Mouse (Mus musculus): Measurements from ENCODE around the gene 4933427D14Rik.

Gene 4933427D14Rik

GRCm38 (mm10) chr11:72145182-72145876, 61.9 kb downstream of the 4933427D14Rik start:
- DNase-seq (ENCODE audit: low spot score in 2 of 2), result no peak

GRCm38 (mm10) chr11:72142889-72143288, 64.4 kb downstream of the 4933427D14Rik start:
- DNase-seq (ENCODE audit: low spot score in 2 of 2), result no peak

DNA sequence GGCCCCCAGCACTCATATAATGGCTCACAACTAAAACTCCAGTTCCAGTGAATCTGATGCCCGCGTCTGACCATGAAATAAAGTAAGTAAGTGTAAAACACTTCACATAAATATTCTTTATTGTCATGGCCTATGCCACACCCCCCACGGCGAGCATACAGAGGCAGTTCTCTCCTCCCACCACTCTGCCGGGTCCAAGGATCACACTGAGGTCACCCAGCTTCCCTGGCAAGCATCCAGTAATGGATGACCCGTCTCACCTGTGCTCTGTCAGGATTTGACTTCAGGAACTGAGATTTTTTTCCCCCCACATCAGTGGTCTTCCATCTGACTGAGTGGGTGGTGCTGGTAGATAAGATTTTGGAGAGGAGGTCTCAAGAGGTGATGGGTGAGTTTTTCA, 67.1 kb downstream of the 4933427D14Rik start:
- DNase-seq (ENCODE audit: low spot score in 2 of 2), result no peak

GRCm38 (mm10) chr11:72136231-72136982, 70.9 kb downstream of the 4933427D14Rik start:
- DNase-seq (ENCODE audit: low spot score in 2 of 2), result no peak

DNA sequence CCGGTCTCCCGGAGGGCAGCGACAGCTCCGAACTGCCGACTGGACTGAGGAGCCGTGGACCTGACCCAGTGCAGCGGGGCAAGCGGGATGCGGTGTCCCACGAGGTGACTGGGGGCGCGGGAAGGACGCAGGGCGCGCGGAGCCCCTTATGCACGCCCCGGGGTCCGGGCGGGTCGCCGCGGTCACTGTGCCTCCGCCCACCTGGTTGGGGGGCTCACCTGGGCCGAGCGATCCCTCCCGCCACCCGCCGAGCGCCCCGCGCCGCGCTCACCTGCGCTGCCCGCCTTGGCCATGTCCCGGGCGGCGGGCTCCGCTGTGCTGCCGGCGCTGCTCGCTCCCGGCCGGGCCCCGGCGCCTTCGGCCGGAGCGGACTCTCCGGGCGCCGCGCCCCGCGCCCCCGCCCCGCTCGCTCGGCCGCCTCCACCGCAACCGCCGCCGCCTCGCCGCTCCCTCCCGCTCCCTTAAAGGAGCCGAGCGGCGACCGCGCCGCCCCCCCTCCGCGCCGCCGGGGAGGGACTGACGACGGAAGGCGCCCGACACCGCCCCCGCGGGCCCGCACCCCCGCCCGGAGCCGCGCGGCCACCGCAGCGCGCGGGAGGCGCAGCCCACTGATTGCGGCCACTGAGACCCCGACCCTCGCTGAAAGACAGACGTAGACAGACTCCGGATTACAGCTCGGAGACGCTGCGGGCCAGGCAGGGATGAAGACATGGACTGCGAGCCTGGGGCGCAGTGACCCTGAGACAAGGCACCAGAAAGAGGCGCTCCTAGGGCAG, 71.7 kb downstream of the 4933427D14Rik start, which contains the start of gene Pitpnm3:
TSS of gene Pitpnm3 (minus strand) at position 396 of the 776 bp plus-strand sequence.
- no peak for DNase-seq (ENCODE audit: low spot score in 2 of 2)

DNA sequence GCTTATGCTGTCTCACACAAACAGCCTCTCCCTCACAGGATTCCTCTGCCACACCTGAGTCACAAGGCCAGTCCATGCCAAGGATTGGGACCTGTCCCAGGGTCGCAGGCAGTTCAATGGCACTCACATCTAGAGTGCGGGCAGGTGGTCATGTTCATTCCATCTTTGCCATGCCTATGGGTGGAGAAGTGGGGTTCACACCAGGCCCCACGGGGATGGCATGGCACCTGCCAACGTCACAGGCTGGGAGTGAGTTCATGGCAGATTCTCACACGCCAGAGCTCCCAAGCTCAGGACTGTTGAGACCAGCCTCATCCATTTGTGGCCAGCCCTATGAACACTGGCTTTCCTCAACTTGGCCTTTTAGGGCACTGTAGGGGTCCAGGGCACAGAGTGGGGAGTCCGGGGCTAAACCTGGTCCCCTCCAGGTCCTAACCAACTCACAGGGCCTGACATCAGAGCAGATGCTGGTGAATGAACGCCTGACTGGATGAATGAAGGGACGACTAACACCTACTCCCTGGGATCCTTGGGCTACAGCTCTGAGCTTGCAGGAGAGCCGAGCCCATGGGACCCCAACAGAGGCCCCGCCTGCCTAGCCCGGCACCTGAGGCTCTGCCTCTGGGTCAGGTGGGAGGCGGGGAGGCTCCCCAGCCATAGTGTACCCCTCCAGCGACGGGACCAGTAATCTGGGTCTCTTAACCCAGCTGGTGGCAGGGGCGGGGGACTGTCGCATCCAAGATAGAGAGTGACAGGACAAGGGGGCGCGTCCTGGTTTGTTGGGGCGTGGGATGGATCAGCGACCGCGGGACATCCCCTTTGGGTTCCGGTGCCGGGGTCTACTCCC, 72.5 kb downstream of the 4933427D14Rik start:
- no peak for DNase-seq (ENCODE audit: low spot score in 2 of 2)

GRCm38 (mm10) chr11:72133075-72133474, 74.2 kb downstream of the 4933427D14Rik start:
- no peak for DNase-seq (ENCODE audit: low spot score in 2 of 2)

GRCm38 (mm10) chr11:72132266-72132665, 75.0 kb downstream of the 4933427D14Rik start:
- DNase-seq (ENCODE audit: low spot score in 2 of 2), result no peak

DNA sequence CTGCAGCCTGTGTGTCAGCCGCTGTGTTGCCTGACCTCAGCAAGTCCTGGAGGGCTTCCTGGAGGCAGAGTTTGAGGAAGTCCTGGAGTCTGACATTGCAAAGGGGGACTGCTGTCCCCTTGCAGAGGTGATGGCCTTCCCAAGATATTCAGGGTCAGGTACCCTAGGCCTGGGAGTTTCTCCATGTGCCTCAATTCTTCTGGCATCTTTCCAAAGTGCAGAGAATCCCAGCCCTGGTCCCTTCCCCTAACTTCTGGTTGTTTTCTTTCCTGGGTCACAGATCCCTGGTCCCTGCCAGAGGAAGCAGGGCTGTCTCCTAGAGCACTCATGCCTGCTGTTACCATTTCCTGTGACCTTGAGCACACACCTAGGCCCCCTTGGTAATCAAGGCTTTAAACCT, 75.6 kb downstream of the 4933427D14Rik start:
- DNase-seq (ENCODE audit: low spot score in 2 of 2), result no peak

DNA sequence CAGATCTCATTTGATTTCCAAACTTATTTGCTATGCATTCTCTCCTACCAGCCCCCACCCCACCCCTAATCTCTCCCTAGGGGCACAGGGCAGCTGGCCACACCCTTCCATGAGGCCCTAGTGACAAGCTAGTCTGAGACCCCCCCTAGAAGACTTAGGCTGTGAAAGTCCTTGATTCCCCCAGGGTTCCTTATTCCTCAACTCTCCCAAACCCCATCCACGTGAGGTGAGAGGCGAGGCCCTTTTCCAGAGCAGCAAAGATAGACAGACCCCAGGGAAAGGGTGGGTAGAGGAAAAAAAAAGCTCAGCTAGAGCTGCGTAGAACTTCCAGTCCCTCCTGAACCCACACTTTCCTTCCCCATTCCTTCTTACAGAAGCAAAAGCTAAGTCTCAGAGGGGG, 76.4 kb downstream of the 4933427D14Rik start:
- DNase-seq (ENCODE audit: low spot score in 2 of 2), result no peak

DNA sequence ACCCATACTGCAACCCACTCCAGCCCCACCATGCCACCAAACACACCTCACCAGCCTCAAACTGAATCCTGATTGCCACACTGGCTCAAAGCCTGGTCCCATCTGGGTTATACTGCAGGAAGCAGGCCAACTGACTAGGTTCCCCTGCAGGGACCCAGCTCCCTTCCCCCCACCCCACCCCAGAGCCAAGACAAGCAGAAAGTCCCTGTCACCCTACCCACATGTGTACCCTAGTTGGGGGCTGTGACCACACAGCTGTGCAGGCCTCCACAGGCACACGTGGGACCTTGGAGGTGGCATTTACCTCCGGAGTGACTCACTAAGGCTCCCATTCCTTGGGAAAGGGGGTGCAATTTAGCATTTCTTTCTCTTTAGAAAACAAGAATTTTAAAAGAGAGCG, 76.8 kb downstream of the 4933427D14Rik start:
- no peak for DNase-seq (ENCODE audit: low spot score in 2 of 2)

GRCm38 (mm10) chr11:72130021-72130420, 77.2 kb downstream of the 4933427D14Rik start:
- DNase-seq (ENCODE audit: low spot score in 2 of 2), result no peak

- DNase-seq (ENCODE audit: low spot score in 2 of 2), result no peak
Measured at GRCm38 (mm10) chr11:72129032-72129894, 78.0 kb downstream of the 4933427D14Rik start.

- no peak for DNase-seq (ENCODE audit: low spot score in 2 of 2)
Measured at GRCm38 (mm10) chr11:72127450-72128189, 79.6 kb downstream of the 4933427D14Rik start.

- no peak for DNase-seq (ENCODE audit: low spot score in 2 of 2)
Measured at GRCm38 (mm10) chr11:72125781-72126180, 81.5 kb downstream of the 4933427D14Rik start.

GRCm38 (mm10) chr11:72123531-72123930, 83.7 kb downstream of the 4933427D14Rik start:
- DNase-seq (ENCODE audit: low spot score in 2 of 2), result no peak

DNA sequence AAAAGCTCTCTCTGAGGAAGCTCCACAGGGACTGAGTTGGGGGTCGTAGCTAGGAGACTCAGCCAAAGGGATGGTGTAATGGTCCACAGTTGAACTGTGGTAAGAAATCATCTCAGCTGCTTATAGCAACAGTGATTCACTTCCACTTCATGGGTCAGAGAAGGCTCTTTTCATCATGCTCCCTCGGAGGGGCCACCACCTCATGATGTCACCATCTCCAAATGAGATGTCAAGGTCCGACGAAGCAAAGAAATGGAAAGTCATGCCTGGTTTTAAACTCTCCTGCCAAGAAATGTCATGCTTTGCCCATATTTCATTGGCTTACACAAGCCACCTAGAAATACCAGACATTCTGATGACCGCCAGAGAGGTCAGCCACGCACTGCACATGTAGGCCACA, 86.9 kb downstream of the 4933427D14Rik start:
- DNase-seq (ENCODE audit: low spot score in 2 of 2), result no peak

GRCm38 (mm10) chr11:72118630-72119029, 88.6 kb downstream of the 4933427D14Rik start:
- DNase-seq (ENCODE audit: low spot score in 2 of 2), result no peak

DNA sequence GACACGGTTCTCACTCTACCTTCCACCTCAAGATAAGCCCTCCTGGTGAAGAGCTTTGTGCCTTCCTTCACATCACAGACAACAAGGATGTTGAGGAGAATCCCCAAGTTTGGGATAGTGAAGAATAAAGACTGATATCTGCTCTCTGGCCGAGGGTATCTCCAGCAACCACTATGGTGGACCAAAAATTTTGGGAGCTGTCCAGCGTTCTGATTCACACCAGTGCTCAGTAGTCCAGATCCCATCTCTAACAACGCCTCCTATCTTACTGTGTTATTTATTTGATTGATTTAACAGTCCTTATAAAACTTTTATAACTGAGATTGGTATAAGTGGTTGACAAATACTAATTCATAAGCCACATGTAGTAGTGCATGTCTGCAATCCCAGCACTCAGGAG, 94.0 kb downstream of the 4933427D14Rik start:
- DNase-seq (ENCODE audit: low spot score in 2 of 2), result no peak

DNA sequence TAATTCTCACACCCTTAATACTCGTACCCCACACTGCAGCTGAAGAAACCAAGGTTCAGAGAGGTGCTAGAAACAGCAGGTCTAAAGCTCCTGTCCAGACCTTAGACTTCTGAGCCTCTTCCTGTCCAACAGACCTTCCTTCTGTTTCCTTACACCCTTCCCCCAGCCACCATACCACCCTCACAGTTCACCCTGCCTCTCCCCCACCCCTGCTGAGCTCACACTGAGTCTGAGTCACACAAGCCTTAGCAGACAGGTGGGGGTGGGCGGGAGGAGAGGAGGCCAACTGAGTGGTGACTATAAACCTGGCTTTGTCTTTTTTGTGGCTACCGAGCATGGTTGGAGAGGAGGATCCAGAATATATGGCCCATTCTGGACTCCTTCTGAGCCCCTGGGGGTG, 96.5 kb downstream of the 4933427D14Rik start:
- DNase-seq (ENCODE audit: low spot score in 2 of 2), result no peak

Measured in spleen, postnatal 36 days (tissue).